Mouse (Mus musculus): ENCODE data around the gene Sept14.

The Sept14 gene

DNA sequence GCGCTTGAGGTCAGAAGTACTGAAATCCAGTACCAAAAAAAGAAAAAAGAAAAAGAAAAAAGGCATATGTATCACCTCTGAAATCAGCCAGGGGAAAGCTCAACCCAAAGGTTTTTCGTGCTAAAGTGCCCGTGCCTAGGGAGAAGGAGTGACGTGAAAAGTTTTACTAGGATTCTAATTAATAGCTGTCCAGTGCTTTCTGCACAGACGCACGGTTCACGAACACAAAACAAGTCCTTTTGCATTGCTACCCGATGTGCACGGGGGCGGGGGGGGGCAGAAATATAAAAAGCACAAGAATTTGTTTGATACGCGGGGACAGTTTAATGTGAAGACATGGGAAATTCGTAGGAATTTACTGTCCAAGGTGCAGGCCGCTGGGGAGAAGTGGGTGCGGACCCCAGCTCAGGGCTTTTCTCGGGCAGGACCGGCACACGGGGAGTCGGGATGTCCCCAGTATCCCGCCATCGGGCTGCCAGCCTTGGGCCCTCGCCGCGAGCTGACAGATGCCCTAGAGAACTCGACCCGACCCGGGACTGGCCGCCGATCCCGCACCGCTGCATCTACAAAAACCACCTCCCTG, 38.8 kb downstream of the Sept14 start:
- no peak for DNase-seq (ENCODE audit: low spot score in 2 of 2)

DNA sequence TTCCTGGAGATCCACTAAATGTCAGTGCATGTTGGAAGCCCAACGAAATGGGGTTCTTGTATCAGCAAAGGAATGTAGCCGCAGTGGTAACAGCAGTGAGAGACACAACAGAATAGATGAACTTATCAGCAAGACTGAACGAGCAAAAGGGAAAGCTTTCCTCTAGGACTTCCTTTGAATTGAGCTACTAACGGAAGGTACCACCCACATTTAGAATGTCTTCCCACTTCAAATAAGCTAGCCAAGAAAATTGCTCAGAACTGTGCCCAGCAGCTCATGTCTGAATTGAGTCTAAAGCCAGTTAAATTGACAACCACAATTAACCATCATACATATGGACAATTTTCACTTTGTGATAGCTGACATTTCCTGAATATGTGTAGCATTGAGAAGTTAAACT, 40.5 kb downstream of the Sept14 start:
- DNase-seq (ENCODE audit: low spot score in 2 of 2), result no peak

DNA sequence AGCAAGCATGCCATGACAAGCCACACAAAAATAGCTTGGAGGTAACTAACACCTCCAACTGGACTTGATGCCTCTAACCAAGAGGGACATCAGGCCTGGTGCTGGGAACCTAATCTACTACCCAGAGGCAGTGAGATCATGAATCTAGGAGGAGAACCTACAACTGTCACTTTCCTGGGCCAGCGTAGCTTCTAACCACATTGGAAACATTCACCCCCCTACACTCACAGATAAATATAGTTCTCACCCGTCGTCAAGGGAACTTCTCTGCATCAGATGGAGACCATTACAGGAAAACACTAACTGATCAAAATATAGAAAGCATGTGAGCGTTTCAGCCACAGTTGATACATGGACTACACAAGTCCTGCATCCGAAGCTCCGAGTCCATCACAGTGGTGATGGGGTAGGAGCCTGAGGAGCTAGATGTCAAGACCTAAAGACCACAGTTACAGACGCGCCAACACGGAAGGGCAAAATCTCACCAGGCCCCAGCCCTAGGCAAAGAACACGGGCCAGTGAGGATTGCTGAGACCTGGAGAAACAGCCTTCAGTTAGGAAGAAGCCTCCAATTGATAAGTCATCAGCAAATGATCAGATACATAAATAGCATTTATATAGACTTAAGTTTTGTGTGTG, 41.9 kb downstream of the Sept14 start:
- DNase-seq (ENCODE audit: low spot score in 2 of 2), result no peak

DNA sequence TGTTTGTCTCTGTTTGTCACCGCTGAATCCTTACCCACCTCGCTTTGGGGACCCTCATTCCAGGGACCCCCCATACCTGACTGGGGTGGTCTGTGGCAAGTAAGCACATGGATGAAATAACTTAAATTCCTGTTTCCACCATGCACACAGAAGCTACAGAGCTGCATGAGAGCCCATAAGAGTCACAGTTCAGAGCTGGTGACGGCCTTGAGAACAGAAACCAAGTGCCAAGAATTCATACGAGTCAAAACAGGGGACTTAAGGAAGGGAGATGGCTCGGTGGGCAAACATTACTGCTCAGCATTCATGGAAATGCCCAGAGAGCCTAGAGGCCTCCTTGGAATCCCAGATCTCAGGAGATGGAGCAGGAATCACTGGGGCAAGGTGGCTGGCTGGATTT, 44.2 kb downstream of the Sept14 start:
- no peak for DNase-seq (ENCODE audit: low spot score in 2 of 2)

DNA sequence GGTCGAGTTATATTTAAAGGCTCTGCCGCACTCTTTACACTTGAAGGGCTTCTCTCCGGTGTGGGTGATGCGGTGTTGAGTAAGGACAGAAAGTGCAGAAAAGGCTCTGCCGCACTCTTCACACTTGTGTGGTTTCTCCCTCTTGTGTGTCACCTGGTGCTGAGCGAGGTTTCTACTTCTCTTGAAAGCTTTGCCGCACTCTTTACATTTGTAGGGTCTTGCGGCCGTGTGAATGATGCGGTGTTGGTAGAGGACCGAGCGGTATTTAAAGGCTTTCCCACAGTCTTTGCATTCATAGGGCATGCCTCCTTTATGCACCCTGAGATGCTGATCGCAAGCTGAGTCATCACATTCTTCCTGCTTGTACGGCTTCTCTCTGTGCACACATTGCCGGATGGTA, 50.4 kb downstream of the Sept14 start:
- DNase-seq (ENCODE audit: low spot score in 2 of 2), result no peak

DNA sequence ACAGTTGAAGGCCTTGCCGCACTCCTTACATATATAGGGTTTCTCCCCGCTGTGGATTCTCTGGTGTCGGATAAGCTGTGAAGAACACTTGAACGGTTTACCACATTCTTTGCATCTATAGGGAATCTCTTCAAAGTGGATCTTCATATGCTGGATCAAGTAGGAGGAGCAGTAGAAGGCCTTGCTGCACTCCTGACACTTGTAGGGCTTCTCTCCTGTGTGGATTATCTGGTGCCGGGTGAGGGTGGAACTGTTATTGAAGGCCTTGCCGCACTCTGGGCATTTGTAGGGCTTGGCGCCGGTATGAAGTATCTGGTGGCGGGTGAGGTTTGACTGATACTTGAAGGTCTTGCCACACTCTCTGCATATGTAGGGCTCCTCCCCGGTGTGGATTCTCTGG, 51.3 kb downstream of the Sept14 start:
- DNase-seq (ENCODE audit: low spot score in 2 of 2), result no peak

DNA sequence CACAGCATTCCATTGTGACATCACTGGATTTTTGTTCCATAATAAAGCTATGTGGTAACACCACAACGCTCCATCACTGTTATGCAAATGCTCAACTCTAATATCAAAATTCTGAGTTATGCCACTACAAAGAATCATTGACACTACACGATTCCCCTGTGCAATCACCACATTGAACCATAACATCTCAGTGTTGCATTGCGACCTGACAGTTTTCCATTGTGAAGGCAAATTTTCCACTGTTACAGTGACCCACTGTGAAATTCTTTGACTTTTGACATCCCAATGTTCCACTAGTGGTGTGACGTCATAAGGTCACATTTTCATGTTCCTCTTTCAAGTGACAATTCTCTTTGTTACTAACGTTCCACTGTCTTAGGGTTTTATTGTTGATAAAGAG, 57.5 kb downstream of the Sept14 start:
- no peak for DNase-seq (ENCODE audit: low spot score in 2 of 2)
